Mouse (Mus musculus) right cerebral cortex, postnatal 4 days (tissue): ENCODE results near the gene Aldh3b2.
"Not testable (repeated sequence)": the region's sequence is repeated elsewhere in the genome, so short reads cannot be mapped to it uniquely, and the experiment has no call there.

Experiments
- DNase-seq: peaks from one replicate; pipeline ENCODE4 v3.0.0-alpha.2; 2022

Aldh3b2 gene

GRCm38 (mm10) chr19:3948546-3948945 is 23.6 kb upstream of the Aldh3b2 start:
- DNase-seq = no peak

- no peak for DNase-seq
Measured at GRCm38 (mm10) chr19:3950331-3950730, 21.8 kb upstream of the Aldh3b2 start.

GRCm38 (mm10) chr19:3951461-3951860 is 20.7 kb upstream of the Aldh3b2 start:
- no peak for DNase-seq

- DNase-seq = no peak
Measured at GRCm38 (mm10) chr19:3952099-3952498, 20.0 kb upstream of the Aldh3b2 start.

- DNase-seq = no peak
Measured at GRCm38 (mm10) chr19:3955033-3955432, 17.1 kb upstream of the Aldh3b2 start.

- no peak for DNase-seq
Measured at GRCm38 (mm10) chr19:3955804-3956203, 16.3 kb upstream of the Aldh3b2 start.

GRCm38 (mm10) chr19:3957296-3958036 is 14.7 kb upstream of the Aldh3b2 start:
- not testable (repeated sequence) for DNase-seq

- no peak for DNase-seq
Measured at GRCm38 (mm10) chr19:3958470-3958869, 13.7 kb upstream of the Aldh3b2 start, which contains the start of gene Aldh3b3. Gene Aldh3b3, plus strand, starts transcription at chr19:3958645.

GRCm38 (mm10) chr19:3959030-3959429 is 13.1 kb upstream of the Aldh3b2 start:
- DNase-seq = no peak

GRCm38 (mm10) chr19:3960211-3960610 is 11.9 kb upstream of the Aldh3b2 start:
- no peak for DNase-seq

- DNase-seq = not testable (repeated sequence)
Measured at GRCm38 (mm10) chr19:3961805-3962204, 10.3 kb upstream of the Aldh3b2 start.

- DNase-seq = peak; percentile 29
Measured at GRCm38 (mm10) chr19:3962469-3962868, 9.7 kb upstream of the Aldh3b2 start.

- DNase-seq = no peak
Measured at GRCm38 (mm10) chr19:3964030-3964429, 8.1 kb upstream of the Aldh3b2 start.

GRCm38 (mm10) chr19:3966330-3967075 is 5.6 kb upstream of the Aldh3b2 start:
- no peak for DNase-seq

- DNase-seq = no peak
Measured at GRCm38 (mm10) chr19:3967258-3967657, 4.9 kb upstream of the Aldh3b2 start.

GRCm38 (mm10) chr19:3974608-3975007 is 2.5 kb downstream of the Aldh3b2 start:
- not testable (repeated sequence) for DNase-seq

- DNase-seq = no peak
Measured at GRCm38 (mm10) chr19:3975866-3976265, 3.7 kb downstream of the Aldh3b2 start.

- peak; percentile 70 for DNase-seq
Measured at GRCm38 (mm10) chr19:3980309-3980708, 8.2 kb downstream of the Aldh3b2 start.

GRCm38 (mm10) chr19:3980917-3981316 is 8.8 kb downstream of the Aldh3b2 start:
- DNase-seq = no peak

- DNase-seq = no peak
Measured at GRCm38 (mm10) chr19:3983527-3984200, 11.5 kb downstream of the Aldh3b2 start.

GRCm38 (mm10) chr19:3985261-3985681 is 13.1 kb downstream of the Aldh3b2 start:
- DNase-seq = no peak

- no peak for DNase-seq
Measured at GRCm38 (mm10) chr19:3986334-3986733, 14.2 kb downstream of the Aldh3b2 start, which contains the start of gene Acy3. Gene Acy3, plus strand, starts transcription at chr19:3986570.

- DNase-seq = no peak
Measured at GRCm38 (mm10) chr19:3988066-3988465, 15.9 kb downstream of the Aldh3b2 start.
